Comparison of ENCODE assay signal across 23 mouse cellular contexts in genomic region chr10:114762125-114762524, GRCm38 (mm10). TPM values are rescaled to one million over a fixed set of nuclear protein-coding genes. Genes with fewer than 3 reads are reported as not detected.
DNase-seq lines count a peak whose midpoint lies in the region; ATAC-seq lines count a peak whose summit lies in the region.
"Had no signal": no experiment of that assay in that cellular context is flagged by ENCODE, and none has a peak within 500 bp of the region (broad histone marks: within the 10 kb centered on the region; RNA-seq: fewer than 3 reads in every experiment).

No protein-coding gene starts in this region.

- no peak overlapping the region for H3K27ac ChIP-seq in midbrain, embryonic 11.5 days (ENCODE audit: low read depth, low read length)
- H3K27ac ChIP-seq in midbrain, embryonic 14.5 days (replicated peaks; ENCODE audit: low read depth, low read length) = no peak overlapping the region
- no peak overlapping the region for H3K27ac ChIP-seq in midbrain, embryonic 12.5 days (replicated peaks)
- H3K27ac ChIP-seq in midbrain, embryonic 15.5 days = no peak overlapping the region

- no peaks in the 10 kb centered on the region for H3K36me3 ChIP-seq in midbrain, embryonic 11.5 days (ENCODE audit: control insufficient read depth, insufficient read depth, low read length)
- H3K36me3 ChIP-seq in midbrain, embryonic 14.5 days (ENCODE audit: control insufficient read depth, insufficient read depth, low read length) = no peaks in the 10 kb centered on the region
- H3K36me3 ChIP-seq in midbrain, embryonic 12.5 days = no peaks in the 10 kb centered on the region
- no peaks in the 10 kb centered on the region for H3K36me3 ChIP-seq in midbrain, embryonic 15.5 days (replicated peaks)
- H3K36me3 ChIP-seq: G1E had no signal

- peak; percentile 71 for DNase-seq in heart, adult 11 months
- DNase-seq in heart, postnatal 10 days = no peak
- peak; percentile 61 for DNase-seq in midbrain, embryonic 11.5 days (ENCODE audit: low spot score, missing footprints)
- no peak for DNase-seq in midbrain, embryonic 14.5 days
- DNase-seq: adrenal gland, adult 2 months; adrenal gland, adult 8-10 months; adrenal gland, postnatal 10 days; adrenal gland, postnatal 14 days; adrenal gland, postnatal 25 days; adrenal gland, postnatal 36 days; B cell, adult 2 months; cerebellum, adult 11 months; cerebellum, adult 11-12 months; cerebellum, adult 18-20 months had no signal

- no peak for ATAC-seq in midbrain, embryonic 11.5 days (ENCODE audit: low FRiP score)
- ATAC-seq in midbrain, embryonic 14.5 days (ENCODE audit: low FRiP score, low TSS enrichment) = no peak
- peak; percentile 56 for ATAC-seq in midbrain, embryonic 12.5 days (ENCODE audit: low FRiP score, low read depth)
- no peak for ATAC-seq in midbrain, embryonic 15.5 days (replicated peaks)
- ATAC-seq: activated CD4-positive, CD25-positive, alpha-beta regulatory T cell, adult 4 months; CD4-positive, CD25-positive, alpha-beta regulatory T cell, adult 4 months; Patski had no signal

- H3K4me1 ChIP-seq in midbrain, embryonic 11.5 days (ENCODE audit: control insufficient read depth, insufficient read depth, low read length) = no peaks in the 10 kb centered on the region
- no peaks in the 10 kb centered on the region for H3K4me1 ChIP-seq in midbrain, embryonic 14.5 days (ENCODE audit: control insufficient read depth, insufficient read depth, low read length)
- H3K4me1 ChIP-seq in midbrain, embryonic 12.5 days = no peaks in the 10 kb centered on the region
- no peaks in the 10 kb centered on the region for H3K4me1 ChIP-seq in midbrain, embryonic 15.5 days

- no peak overlapping the region for H3K4me3 ChIP-seq in midbrain, embryonic 11.5 days (ENCODE audit: low read depth, low read length)
- no peak overlapping the region for H3K4me3 ChIP-seq in midbrain, embryonic 14.5 days (replicated peaks; ENCODE audit: low read depth, low read length)
- no peak overlapping the region for H3K4me3 ChIP-seq in midbrain, embryonic 12.5 days
- H3K4me3 ChIP-seq in midbrain, embryonic 15.5 days = no peak overlapping the region

- 80% methylated on average over 7 of the region's 7 CpGs for WGBS in midbrain, embryonic 11.5 days
- 76% methylated on average over 7 of the region's 7 CpGs for WGBS in midbrain, embryonic 14.5 days
- WGBS in midbrain, embryonic 12.5 days = 80% methylated on average over 7 of the region's 7 CpGs
- 75% methylated on average over 7 of the region's 7 CpGs for WGBS in midbrain, embryonic 15.5 days

- H3K9me3 ChIP-seq in midbrain, embryonic 11.5 days (ENCODE audit: control insufficient read depth, low read length) = no peaks in the 10 kb centered on the region
- no peaks in the 10 kb centered on the region for H3K9me3 ChIP-seq in midbrain, embryonic 14.5 days (ENCODE audit: control insufficient read depth, low read length)
- no peaks in the 10 kb centered on the region for H3K9me3 ChIP-seq in midbrain, embryonic 12.5 days
- no peaks in the 10 kb centered on the region for H3K9me3 ChIP-seq in midbrain, embryonic 15.5 days

- H3K27me3 ChIP-seq in midbrain, embryonic 11.5 days (ENCODE audit: control insufficient read depth, insufficient read depth, low read length) = no peaks in the 10 kb centered on the region
- no peaks in the 10 kb centered on the region for H3K27me3 ChIP-seq in midbrain, embryonic 14.5 days (ENCODE audit: control insufficient read depth, insufficient read depth, low read length)
- no peaks in the 10 kb centered on the region for H3K27me3 ChIP-seq in midbrain, embryonic 12.5 days
- H3K27me3 ChIP-seq in midbrain, embryonic 15.5 days (replicated peaks) = no peaks in the 10 kb centered on the region
- H3K27me3 ChIP-seq: CH12.LX had no signal

- H3K9ac ChIP-seq in midbrain, embryonic 11.5 days (ENCODE audit: low read length) = no peak overlapping the region
- no peak overlapping the region for H3K9ac ChIP-seq in midbrain, embryonic 14.5 days (replicated peaks; ENCODE audit: low read length)
- H3K9ac ChIP-seq in midbrain, embryonic 12.5 days (replicated peaks) = no peak overlapping the region
- no peak overlapping the region for H3K9ac ChIP-seq in midbrain, embryonic 15.5 days

- intact Hi-C loops in heart, postnatal 10 days (cut with DNase I) = no loop called here

- H3K4me2 ChIP-seq in midbrain, embryonic 11.5 days = no peak overlapping the region
- no peak overlapping the region for H3K4me2 ChIP-seq in midbrain, embryonic 14.5 days (ENCODE audit: low read length)
- H3K4me2 ChIP-seq in midbrain, embryonic 12.5 days (replicated peaks) = no peak overlapping the region
- H3K4me2 ChIP-seq in midbrain, embryonic 15.5 days = no peak overlapping the region

RNA-seq across cellular contexts. Expression of gene Trhde, which starts 40.0 kb away (rescaled TPM):
- total RNA-seq in heart, postnatal 10 days (2021) = under 1 TPM; 0.22 to 0.42 TPM
- 0.63 and 0.69 TPM in 2 replicates for polyA plus RNA-seq in midbrain, embryonic 11.5 days (2014; fragmentation: Nextera tagmentation; extraction: Ambion mirVana)
- polyA plus RNA-seq in midbrain, embryonic 14.5 days (2014; fragmentation: Nextera tagmentation; extraction: Ambion mirVana) = 5.4 and 6.8 TPM in 2 replicates
- 1.8 and 2.6 TPM in 2 replicates for polyA plus RNA-seq in midbrain, embryonic 12.5 days (2016; fragmentation: Nextera tagmentation; extraction: Ambion mirVana)
- polyA plus RNA-seq in midbrain, embryonic 15.5 days (2015; fragmentation: Nextera tagmentation; extraction: Ambion mirVana) = 6.0 and 7.4 TPM in 2 replicates
- total RNA-seq: CH12.LX, ES-E14, MEL had no signal
- polyA plus RNA-seq: activated CD4-positive, CD25-positive, alpha-beta regulatory T cell, adult 4 months; CD4-positive, CD25-positive, alpha-beta regulatory T cell, adult 4 months; G1E; Patski had no signal

Comparison
In these comparisons a context has a peak if more than half of its experiments do, and no peak if none do; other contexts are left out.
1. DNase-seq: peak in heart, adult 11 months (single experiment) and midbrain, embryonic 11.5 days (single experiment); none in heart, postnatal 10 days (0 of 2) and midbrain, embryonic 14.5 days (single experiment).